Mouse (Mus musculus) lung, postnatal 0 days (tissue): ENCODE results near the gene Rer1. TPM values are rescaled to one million over a fixed set of nuclear protein-coding genes. Genes with fewer than 3 reads are reported as not detected.
A peak's percentile ranks its signal among the peaks of the same experiment; 100 is the strongest.

Experiments
- ATAC-seq: fragments of 200-750 bp; cut with Nextera tagmentation; 2 replicates; pipeline ENCODE4 v1.8.0; 2017; ENCODE audit warnings: moderate library complexity
- DNase-seq: peaks from one replicate; pipeline ENCODE4 v3.0.0-alpha.2; 2016; ENCODE audit warnings: low spot score
- H3K27ac ChIP-seq: fragments of 300-500 bp; sonication (generic); 2 replicates; pipeline ENCODE4 v1.5.1; 2014; ENCODE audit warnings: antibody characterized with exemption, mild to moderate bottlenecking, low read length, mixed read lengths
- H3K27me3 ChIP-seq: fragments of 300-500 bp; sonication (generic); replicated peaks from 2 replicates; pipeline ENCODE4 v1.6.1; 2014; ENCODE audit warnings: low read length, mixed read lengths; ENCODE audit not compliant: insufficient read depth
- H3K36me3 ChIP-seq: fragments of 300-500 bp; sonication (generic); 2 replicates; pipeline ENCODE4 v1.6.1; 2014; ENCODE audit warnings: low read length, mixed read lengths; ENCODE audit not compliant: insufficient read depth
- H3K4me1 ChIP-seq: fragments of 300-500 bp; sonication (generic); 2 replicates; pipeline ENCODE4 v1.6.1; 2014; ENCODE audit warnings: antibody characterized with exemption, low read depth, low read length, mixed read lengths; ENCODE audit not compliant: insufficient read depth
- H3K4me2 ChIP-seq: fragments of 300-500 bp; sonication (generic); replicated peaks from 2 replicates; pipeline ENCODE4 v1.6.1; 2014; ENCODE audit warnings: low read depth, mild to moderate bottlenecking, low read length, moderate library complexity, mixed read lengths
- H3K4me3 ChIP-seq: fragments of 300-500 bp; sonication (generic); 2 replicates; pipeline ENCODE4 v1.5.1; 2014; ENCODE audit warnings: low read depth, low read length
- H3K9ac ChIP-seq: fragments of 300-500 bp; sonication (generic); replicated peaks from 2 replicates; pipeline ENCODE4 v1.6.1; 2014; ENCODE audit warnings: low read depth, mild to moderate bottlenecking
- H3K9me3 ChIP-seq: fragments of 300-500 bp; sonication (generic); 2 replicates; pipeline ENCODE4 v1.6.1; 2016; ENCODE audit warnings: low read length, mixed read lengths
- CTCF ChIP-seq: IDR thresholded peaks from 2 replicates; pipeline ENCODE4 v1.5.1; 2016; ENCODE audit warnings: antibody characterized with exemption, mild to moderate bottlenecking
- EP300 ChIP-seq: IDR thresholded peaks from 2 replicates; pipeline ENCODE4 v1.6.1; 2016; ENCODE audit warnings: antibody characterized with exemption, mild to moderate bottlenecking, control low read depth
- WGBS: fragments of 180-500 bp; shearing (Covaris S2); extraction: QIAGEN DNeasy Blood & Tissue Kit; methylation state at CpG from one replicate; pipeline ENCODE4 v1.1.7; 2014; 5-methylcytosine and 5-hydroxymethylcytosine counted together
- polyA plus RNA-seq: library from polyadenylated mRNA; unstranded; fragments of >200 nt; fragmentation: Nextera tagmentation; extraction: Ambion mirVana; gene quantifications from 2 replicates; pipeline ENCODE4 v1.2.1, GENCODE M21; 2015

Rer1 gene
- polyA plus RNA-seq, 1 experiment from 2014 or later, result 156 TPM

DNA sequence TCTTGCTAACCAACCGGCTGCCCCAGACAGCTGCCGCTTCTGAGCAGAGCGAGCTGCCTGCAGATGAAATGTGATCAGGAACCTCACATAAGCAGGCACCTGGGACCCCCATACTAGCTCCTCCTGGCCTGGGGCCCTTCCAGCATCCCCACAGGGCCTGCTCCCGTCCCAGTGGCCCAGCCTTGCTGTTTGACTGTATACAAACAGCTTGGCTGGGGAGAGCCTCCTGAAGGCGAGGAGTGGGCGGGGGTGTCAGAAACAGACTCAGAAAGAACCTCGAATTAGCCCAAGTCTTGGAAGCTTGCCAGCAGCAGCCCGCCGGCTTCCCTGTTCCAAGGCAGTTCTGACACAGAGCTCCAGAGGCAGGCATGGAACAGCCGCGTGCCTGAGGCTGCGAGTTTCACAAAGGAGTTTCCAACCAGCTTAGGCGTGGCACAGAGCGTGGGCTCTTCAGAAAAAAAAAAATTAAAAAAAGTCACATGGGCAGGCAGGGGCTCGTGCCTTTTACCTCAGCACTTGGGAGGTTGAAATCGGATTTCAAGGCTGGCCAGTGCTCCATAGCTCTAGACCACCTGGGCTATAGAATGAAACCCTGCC lies 36.4 kb upstream of the Rer1 start:
- H3K4me1 ChIP-seq, result peaks cover 14% of the 10 kb centered on the region; the same call in 1 of the 2 replicates
- 0 out of 2 replicates have a peak overlapping the region, but pooled peaks have one; percentile 3 for H3K4me2 ChIP-seq
- no peaks in the 10 kb centered on the region for H3K36me3 ChIP-seq
- H3K4me3 ChIP-seq, result no peak overlapping the region
- no peak overlapping the region for H3K9ac ChIP-seq
- no peak for TF ChIP-seq EP300
- TF ChIP-seq CTCF, result no peak
- DNase-seq (peak; percentile 90), ATAC-seq (peak; percentile 85)
- peak overlapping the region; percentile 64 for H3K27ac ChIP-seq
- no peaks in the 10 kb centered on the region for H3K27me3 ChIP-seq
- no peaks in the 10 kb centered on the region for H3K9me3 ChIP-seq
- WGBS, result 16% methylated on average over 16 of the region's 16 CpGs

DNA sequence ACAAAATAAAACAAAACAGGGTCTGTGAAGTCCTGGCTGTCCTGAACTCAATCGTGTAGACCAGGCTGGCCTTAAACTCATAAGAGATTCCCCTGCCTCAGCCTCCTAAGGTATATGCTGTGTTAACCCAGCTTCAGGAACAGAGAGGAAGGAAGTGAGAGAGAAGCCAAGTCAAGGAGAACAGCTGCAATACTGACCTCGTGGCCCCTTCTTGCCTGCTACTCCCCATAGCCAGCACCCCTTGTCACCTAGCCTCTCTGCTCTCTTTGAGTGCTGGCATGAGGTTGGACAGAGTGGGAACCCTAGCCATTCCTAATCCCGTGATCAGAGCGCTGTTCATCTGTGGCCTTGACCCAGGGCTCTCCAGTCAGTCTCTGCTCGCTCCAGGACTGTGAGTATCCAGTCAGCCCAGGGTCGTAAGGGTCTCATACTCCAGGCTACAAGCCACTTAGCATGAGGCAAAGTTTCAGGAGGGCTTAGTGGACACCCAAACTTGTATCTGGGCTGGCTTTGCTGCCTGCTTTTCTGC lies 35.8 kb upstream of the Rer1 start:
- H3K9me3 ChIP-seq, result no peaks in the 10 kb centered on the region
- H3K36me3 ChIP-seq, result no peaks in the 10 kb centered on the region
- H3K27me3 ChIP-seq, result no peaks in the 10 kb centered on the region
- ATAC-seq, result peak; percentile 10; the same call in 1 of the 2 replicates
- H3K4me3 ChIP-seq, result no peak overlapping the region
- DNase-seq, result no peak
- WGBS, result 57% methylated on average over 6 of the region's 6 CpGs
- H3K4me1 ChIP-seq, result peaks cover 14% of the 10 kb centered on the region; the same call in 1 of the 2 replicates
- peak overlapping the region; percentile 64 for H3K27ac ChIP-seq
- no peak overlapping the region for H3K9ac ChIP-seq
- H3K4me2 ChIP-seq, result 0 out of 2 replicates have a peak overlapping the region, but pooled peaks have one; percentile 3
- TF ChIP-seq EP300 (no peak), CTCF (no peak)

DNA sequence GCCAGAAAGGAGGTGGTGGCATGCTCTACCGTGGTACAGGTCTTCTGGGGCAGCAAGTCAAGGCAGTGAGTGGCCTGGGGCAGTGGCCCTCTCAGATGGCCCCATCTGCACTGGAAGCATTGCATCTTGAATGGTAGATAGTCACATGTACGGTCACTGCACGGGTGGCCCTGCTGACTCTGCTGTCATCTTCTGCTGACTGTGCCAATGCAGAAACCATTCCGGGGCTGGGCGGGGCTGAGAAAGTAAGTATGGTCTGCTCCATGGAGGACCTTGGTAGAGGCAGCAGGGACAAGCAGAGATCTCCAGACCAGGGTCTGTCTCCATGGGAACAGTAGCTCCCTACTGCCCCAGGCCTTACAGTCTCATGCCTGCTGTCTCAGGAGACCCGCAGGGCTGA lies 35.0 kb upstream of the Rer1 start:
- ATAC-seq (no peak), DNase-seq (no peak)
- H3K9ac ChIP-seq, result no peak overlapping the region
- H3K27ac ChIP-seq, result no peak overlapping the region
- no peak overlapping the region for H3K4me2 ChIP-seq
- no peak overlapping the region for H3K4me3 ChIP-seq
- H3K4me1 ChIP-seq, result peaks cover 14% of the 10 kb centered on the region; the same call in 1 of the 2 replicates
- H3K36me3 ChIP-seq, result no peaks in the 10 kb centered on the region
- TF ChIP-seq CTCF (no peak), EP300 (no peak)
- no peaks in the 10 kb centered on the region for H3K27me3 ChIP-seq
- no peaks in the 10 kb centered on the region for H3K9me3 ChIP-seq
- WGBS, result 71% methylated on average over 6 of the region's 6 CpGs

DNA sequence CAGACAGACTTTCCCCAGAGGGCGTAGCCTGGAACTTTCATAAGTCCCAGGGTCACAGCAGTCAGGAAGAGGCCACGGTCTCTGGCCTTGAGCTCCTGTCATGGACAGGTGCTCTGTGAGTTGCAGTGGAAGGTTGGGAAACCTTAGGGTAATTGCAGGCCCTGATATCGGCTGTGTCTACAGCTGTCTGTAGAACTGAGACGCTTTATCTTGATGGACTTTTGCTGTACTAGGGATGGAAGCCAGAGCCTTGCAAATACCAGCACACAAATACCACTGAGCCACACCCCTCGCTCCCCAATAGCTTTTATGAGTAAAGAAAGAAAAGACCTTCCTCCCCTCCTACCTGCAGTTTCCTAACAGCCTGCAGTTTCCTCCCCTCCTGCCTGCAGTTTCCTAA lies 34.4 kb upstream of the Rer1 start:
- no peak overlapping the region for H3K4me3 ChIP-seq
- H3K27ac ChIP-seq, result no peak overlapping the region
- H3K9me3 ChIP-seq, result no peaks in the 10 kb centered on the region
- DNase-seq (peak; percentile 64), ATAC-seq (0 out of 2 replicates have a peak, but pooled peaks have one; percentile 7)
- no peak overlapping the region for H3K9ac ChIP-seq
- TF ChIP-seq EP300, result no peak
- TF ChIP-seq CTCF, result no peak
- H3K4me1 ChIP-seq, result peaks cover 14% of the 10 kb centered on the region; the same call in 1 of the 2 replicates
- H3K27me3 ChIP-seq, result no peaks in the 10 kb centered on the region
- H3K36me3 ChIP-seq, result no peaks in the 10 kb centered on the region
- no peak overlapping the region for H3K4me2 ChIP-seq
- 59% methylated on average over 5 of the region's 5 CpGs for WGBS

DNA sequence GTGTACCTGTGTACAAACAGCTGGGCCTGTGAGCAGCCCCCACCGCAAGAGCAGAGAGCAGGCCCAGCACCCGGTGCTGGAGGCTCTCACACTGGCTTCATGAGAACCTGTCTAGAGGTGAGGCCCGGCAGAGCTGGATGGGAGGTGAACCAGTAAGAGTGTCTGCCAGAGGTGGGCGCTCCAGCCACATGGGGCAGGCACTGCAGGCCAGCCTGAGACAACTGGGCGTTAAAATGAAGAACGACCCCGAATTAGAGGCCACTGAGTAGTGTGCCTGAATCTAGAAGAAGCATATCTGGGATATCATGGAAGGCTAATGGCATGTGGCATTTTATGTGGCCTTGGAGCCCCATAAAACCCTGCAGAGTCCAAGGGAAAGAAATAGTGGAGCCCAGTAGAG lies 33.9 kb upstream of the Rer1 start:
- no peaks in the 10 kb centered on the region for H3K36me3 ChIP-seq
- ATAC-seq (no peak), DNase-seq (no peak)
- H3K9ac ChIP-seq, result no peak overlapping the region
- H3K4me3 ChIP-seq, result no peak overlapping the region
- H3K4me1 ChIP-seq, result peaks cover 14% of the 10 kb centered on the region; the same call in 1 of the 2 replicates
- H3K9me3 ChIP-seq, result no peaks in the 10 kb centered on the region
- no peak overlapping the region for H3K27ac ChIP-seq
- H3K4me2 ChIP-seq, result no peak overlapping the region
- WGBS, result 79% methylated on average over 7 of the region's 7 CpGs
- no peaks in the 10 kb centered on the region for H3K27me3 ChIP-seq
- TF ChIP-seq CTCF, result no peak; the same call in 1 of the 2 replicates
- no peak for TF ChIP-seq EP300

DNA sequence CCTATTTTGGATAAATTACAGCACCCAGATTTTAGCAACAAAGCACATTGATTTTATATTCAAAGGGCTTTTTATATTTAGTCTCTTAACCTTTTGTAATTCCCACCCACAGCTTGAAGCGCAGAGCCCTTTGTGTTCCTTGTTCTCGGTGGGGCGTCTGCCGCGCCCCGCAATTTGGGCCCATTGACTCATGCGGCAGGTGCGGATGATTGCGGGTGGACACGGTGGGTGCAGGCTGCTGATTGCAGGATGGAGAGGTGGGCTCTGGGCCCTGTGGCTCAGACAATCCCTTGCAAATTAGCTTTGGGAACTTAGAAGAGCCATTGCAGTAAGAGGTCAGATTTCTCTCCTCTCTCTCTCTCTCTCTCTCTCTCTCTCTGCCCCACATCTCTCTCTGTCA lies 32.1 kb upstream of the Rer1 start:
- 96% methylated on average over 10 of the region's 10 CpGs for WGBS
- H3K36me3 ChIP-seq, result no peaks in the 10 kb centered on the region
- H3K4me1 ChIP-seq, result peaks cover 14% of the 10 kb centered on the region; the same call in 1 of the 2 replicates
- H3K9me3 ChIP-seq, result no peaks in the 10 kb centered on the region
- no peaks in the 10 kb centered on the region for H3K27me3 ChIP-seq
- no peak overlapping the region for H3K27ac ChIP-seq
- H3K9ac ChIP-seq, result no peak overlapping the region
- no peak overlapping the region for H3K4me2 ChIP-seq
- no peak overlapping the region for H3K4me3 ChIP-seq
- ATAC-seq (no peak), DNase-seq (no peak)
- TF ChIP-seq CTCF (no peak), EP300 (no peak)
